Mouse (Mus musculus): ENCODE results near the gene Ptges. TPM values are rescaled to one million over a fixed set of nuclear protein-coding genes. Genes with fewer than 3 reads are reported as not detected.
"Not testable (repeated sequence)": the region's sequence is repeated elsewhere in the genome, so short reads cannot be mapped to it uniquely, and the experiment has no call there.

Gene Ptges
- polyA plus RNA-seq, 1 experiment from 2014 or later: 2.8 TPM

DNA sequence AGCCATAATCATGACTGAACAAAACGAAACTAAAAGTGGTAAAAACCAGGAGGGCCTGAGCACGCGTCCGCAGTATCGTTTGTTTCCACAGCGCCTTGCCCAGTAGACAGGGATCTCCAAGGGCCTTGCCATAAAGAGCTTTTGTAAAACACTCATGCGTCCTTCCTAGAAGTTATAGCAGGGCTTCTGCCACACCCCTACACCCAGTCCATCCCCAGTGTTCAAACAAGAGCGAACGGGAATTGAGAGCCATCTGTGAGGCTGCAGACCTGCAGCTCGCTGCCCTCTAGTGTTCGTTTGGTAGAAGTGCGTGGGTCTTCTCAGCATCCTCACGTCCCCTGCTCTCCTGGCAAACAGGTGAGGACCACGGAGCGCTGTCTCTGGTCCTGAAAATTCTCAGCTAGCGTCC lies 12.9 kb upstream of the Ptges start:
- peak overlapping the region; percentile 59 for H3K4me2 ChIP-seq (replicated peaks)
- no peak overlapping the region for H3K9ac ChIP-seq
- no peaks in the 10 kb centered on the region for H3K36me3 ChIP-seq
- WGBS: 19% methylated on average over 16 of the region's 16 CpGs
- H3K27ac ChIP-seq: no peak overlapping the region
- H3K9me3 ChIP-seq: no peaks in the 10 kb centered on the region
- 0 out of 2 replicates have a peak, but pooled peaks cover 3% of the 10 kb centered on the region for H3K27me3 ChIP-seq (replicated peaks)
- no peaks in the 10 kb centered on the region for H3K4me1 ChIP-seq (replicated peaks)
- H3K4me3 ChIP-seq (replicated peaks): peak overlapping the region; percentile 30
- peak; percentile 88 for ATAC-seq

DNA sequence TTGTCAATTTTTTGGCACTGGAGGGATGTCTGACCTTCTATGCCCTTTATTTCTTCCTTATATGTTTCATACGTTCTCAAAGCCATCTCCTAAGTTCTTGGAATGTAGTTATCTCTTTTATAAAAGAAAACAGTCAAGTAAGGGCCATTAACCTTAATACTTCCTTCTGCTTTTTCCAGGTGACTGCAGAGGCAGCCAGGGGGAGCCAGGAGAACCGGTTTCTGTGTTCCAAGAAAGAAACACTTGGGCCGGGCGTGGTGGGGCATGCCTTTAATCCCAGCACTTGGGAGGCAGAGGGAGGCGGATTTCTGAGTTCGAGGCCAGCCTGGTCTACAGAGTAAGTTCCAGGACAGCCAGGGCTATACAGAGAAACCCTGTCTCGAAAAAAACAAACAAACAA lies 12.5 kb upstream of the Ptges start:
- H3K9ac ChIP-seq; H3K27me3 ChIP-seq (replicated peaks); H3K9me3 ChIP-seq; H3K4me2 ChIP-seq (replicated peaks); H3K4me1 ChIP-seq (replicated peaks); H3K27ac ChIP-seq; H3K36me3 ChIP-seq; H3K4me3 ChIP-seq (replicated peaks): not testable (repeated sequence)
- 40% methylated on average over 7 of the region's 7 CpGs for WGBS
- peak; percentile 42; the same call in 1 of the 2 replicates for ATAC-seq

DNA sequence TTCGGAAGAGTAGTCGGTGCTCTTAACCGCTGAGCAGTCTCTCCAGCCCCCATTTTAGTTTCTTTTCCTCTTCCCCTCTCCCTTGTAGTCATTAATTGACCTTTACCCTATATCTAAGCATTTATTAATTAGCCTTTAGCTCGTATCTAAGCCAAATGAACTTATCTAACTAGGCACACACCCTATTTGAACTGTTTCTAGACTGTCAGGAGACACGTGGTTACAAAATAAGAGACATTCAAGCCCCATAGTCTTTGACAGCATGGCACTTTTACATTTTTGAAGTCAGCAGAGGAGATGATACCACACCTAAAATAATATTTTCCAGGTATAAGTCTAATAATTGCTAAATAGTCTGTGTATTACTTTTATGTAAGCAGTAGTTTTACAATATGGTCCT lies 11.9 kb upstream of the Ptges start:
- Histone ChIP-seq H3K9ac (no peak overlapping the region), H3K36me3 (no peaks in the 10 kb centered on the region), H3K27ac (no peak overlapping the region), H3K27me3 (replicated peaks) (no peaks in the 10 kb centered on the region), H3K4me2 (replicated peaks) (no peak overlapping the region), H3K4me3 (replicated peaks) (no peak overlapping the region), H3K4me1 (replicated peaks) (no peaks in the 10 kb centered on the region), H3K9me3 (no peaks in the 10 kb centered on the region)
- WGBS: 79% methylated on average over 5 of the region's 5 CpGs
- ATAC-seq: no peak

DNA sequence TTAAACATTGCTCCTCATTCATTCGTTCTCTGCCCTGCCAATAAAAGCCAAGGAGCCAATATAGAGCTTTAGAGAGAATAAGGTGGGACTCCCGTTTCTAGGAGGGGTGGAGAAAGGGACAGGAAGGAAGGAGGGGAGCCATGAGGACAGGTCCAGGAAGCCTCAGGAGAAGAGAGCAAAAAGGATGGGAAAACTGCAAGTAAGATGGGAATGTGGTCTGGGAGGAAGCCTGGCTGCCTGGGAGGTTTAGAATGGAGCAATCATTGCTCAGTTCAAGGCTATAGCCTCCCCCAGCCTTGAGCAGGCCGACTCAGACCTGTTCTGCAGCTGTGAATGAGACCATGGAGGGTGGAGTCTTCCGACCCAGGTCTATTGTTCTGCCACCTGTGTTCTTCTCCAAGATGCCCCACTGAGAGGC lies 8.9 kb upstream of the Ptges start:
- 34% methylated on average over 4 of the region's 4 CpGs for WGBS
- H3K27me3 ChIP-seq (replicated peaks): no peaks in the 10 kb centered on the region
- H3K36me3 ChIP-seq: no peaks in the 10 kb centered on the region
- no peak for ATAC-seq
- H3K9ac ChIP-seq: no peak overlapping the region
- no peaks in the 10 kb centered on the region for H3K4me1 ChIP-seq (replicated peaks)
- no peak overlapping the region for H3K4me2 ChIP-seq (replicated peaks)
- no peaks in the 10 kb centered on the region for H3K9me3 ChIP-seq
- H3K27ac ChIP-seq: no peak overlapping the region
- H3K4me3 ChIP-seq (replicated peaks): no peak overlapping the region

DNA sequence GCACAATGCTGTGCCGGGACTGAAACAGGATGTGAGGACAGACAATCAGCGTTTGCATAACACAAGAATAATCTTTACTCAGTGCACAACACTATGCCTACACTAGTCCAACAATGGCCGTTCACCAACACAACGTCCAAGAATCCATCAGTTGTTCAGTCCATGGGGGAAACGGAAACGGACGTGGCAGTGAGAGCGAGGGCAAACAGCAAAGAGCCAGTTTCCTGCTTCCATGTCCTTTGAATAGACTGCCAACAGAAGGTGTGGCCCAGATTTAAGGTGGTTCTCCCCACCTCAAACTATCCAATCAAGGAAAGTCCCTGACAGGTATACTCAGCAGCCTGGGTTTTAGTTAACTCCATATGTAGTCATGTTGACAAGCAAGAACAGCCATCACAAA lies 8.1 kb upstream of the Ptges start:
- Histone ChIP-seq H3K9ac (no peak overlapping the region), H3K9me3 (no peaks in the 10 kb centered on the region), H3K4me3 (replicated peaks) (no peak overlapping the region), H3K36me3 (no peaks in the 10 kb centered on the region), H3K4me1 (replicated peaks) (no peaks in the 10 kb centered on the region), H3K4me2 (replicated peaks) (no peak overlapping the region), H3K27me3 (replicated peaks) (no peaks in the 10 kb centered on the region), H3K27ac (no peak overlapping the region)
- WGBS: 71% methylated on average over 8 of the region's 8 CpGs
- no peak for ATAC-seq

DNA sequence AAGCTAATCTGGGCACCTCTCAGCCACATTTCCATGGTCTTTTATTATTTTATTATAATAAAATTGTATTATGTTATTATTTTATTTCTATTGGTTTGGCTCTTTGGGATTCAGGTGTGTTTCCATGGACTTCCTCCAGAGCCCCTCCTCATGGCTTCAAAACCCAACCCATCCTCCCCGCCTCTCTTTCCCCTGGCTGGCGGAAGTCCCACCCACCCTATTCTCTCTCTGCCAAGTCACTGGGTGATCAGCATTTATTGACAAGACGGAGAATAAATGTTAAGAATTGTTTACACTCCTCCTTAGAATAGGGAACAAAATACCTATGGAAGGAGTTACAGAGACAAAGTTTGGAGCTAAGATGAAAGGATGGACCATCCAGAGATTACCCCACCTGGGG lies 7.1 kb upstream of the Ptges start:
- Histone ChIP-seq H3K4me2 (replicated peaks) (no peak overlapping the region), H3K36me3 (no peaks in the 10 kb centered on the region), H3K9ac (no peak overlapping the region), H3K27ac (no peak overlapping the region), H3K4me1 (replicated peaks) (no peaks in the 10 kb centered on the region), H3K4me3 (replicated peaks) (no peak overlapping the region), H3K27me3 (replicated peaks) (no peaks in the 10 kb centered on the region), H3K9me3 (no peaks in the 10 kb centered on the region)
- no peak for ATAC-seq
- 71% methylated on average over 3 of the region's 3 CpGs for WGBS

DNA sequence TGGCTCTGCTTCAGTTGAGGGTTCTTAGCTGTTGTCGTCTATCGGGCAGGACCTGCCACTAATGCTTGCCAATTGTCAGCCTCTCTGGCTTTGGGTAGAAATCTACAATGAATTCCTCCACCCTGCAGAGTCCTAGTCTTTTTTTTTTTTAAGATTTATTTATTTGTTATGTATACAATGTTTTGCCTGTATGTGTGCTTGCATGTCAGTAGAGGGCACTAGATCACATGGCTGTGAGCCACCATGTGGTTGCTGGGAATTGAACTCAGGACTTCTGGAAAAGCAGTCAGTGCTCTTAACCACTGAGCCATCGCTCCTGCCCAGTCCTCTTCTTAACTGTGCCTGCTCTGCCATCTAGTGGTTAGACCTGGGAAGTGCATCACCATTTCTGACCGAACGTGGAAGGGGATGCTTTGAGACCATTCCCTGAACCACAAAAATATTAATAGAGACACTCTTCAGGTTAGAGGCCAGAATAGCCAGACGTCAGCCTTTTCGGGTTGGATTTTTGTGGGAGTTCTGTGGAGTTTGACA lies 4.3 kb upstream of the Ptges start:
- Histone ChIP-seq H3K27me3 (replicated peaks) (no peaks in the 10 kb centered on the region), H3K4me3 (replicated peaks) (no peak overlapping the region), H3K4me1 (replicated peaks) (peaks cover 9% of the 10 kb centered on the region), H3K4me2 (replicated peaks) (no peak overlapping the region), H3K36me3 (no peaks in the 10 kb centered on the region), H3K9ac (no peak overlapping the region), H3K27ac (no peak overlapping the region), H3K9me3 (no peaks in the 10 kb centered on the region)
- 0 out of 2 replicates have a peak, but pooled peaks have one; percentile 9 for ATAC-seq
- WGBS: 21% methylated on average over 7 of the region's 7 CpGs

DNA sequence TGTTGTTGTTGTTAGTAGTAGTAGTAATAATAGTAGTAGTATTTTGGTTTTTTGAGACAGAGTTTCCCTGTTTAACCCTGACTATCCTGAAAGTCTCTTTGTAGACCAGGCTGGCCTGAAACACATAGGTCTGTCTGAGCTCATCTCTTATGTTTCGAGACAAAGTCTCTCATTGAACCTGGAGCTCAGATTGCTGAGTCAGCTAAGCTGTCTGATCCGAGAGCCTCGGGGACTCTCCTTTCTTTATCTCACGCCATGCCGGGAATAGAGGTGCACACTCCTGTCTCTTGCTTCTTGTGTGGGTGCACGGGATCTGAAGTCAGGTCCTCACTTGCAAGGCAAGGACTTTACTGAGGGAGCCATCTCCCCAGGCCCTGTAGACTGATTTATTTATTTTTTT lies 3.4 kb upstream of the Ptges start:
- H3K9me3 ChIP-seq: no peaks in the 10 kb centered on the region
- H3K36me3 ChIP-seq: no peaks in the 10 kb centered on the region
- H3K9ac ChIP-seq: no peak overlapping the region
- no peak for ATAC-seq
- H3K27ac ChIP-seq: no peak overlapping the region
- no peak overlapping the region for H3K4me2 ChIP-seq (replicated peaks)
- H3K27me3 ChIP-seq (replicated peaks): no peaks in the 10 kb centered on the region
- WGBS: 74% methylated on average over 6 of the region's 6 CpGs
- H3K4me1 ChIP-seq (replicated peaks): peaks cover 12% of the 10 kb centered on the region
- no peak overlapping the region for H3K4me3 ChIP-seq (replicated peaks)

DNA sequence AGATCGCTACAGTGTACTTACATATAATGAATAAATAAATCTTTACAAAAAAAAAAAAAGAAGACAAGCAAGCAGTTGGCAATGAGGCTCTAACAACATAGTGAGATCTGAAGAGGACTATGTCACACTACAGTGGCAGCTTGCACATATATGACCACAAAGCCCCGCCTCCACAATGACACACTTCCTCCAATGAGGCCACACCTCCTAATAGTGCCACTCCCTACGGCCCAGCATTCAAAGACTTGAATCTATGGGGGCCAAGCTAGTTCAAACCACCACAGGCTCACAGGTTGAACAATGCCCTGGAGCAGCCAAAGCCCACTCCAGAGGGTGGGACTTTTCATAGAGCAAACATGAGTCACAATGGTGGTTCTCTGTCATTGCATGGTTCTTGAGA lies 2.3 kb upstream of the Ptges start:
- Histone ChIP-seq H3K4me2 (replicated peaks) (no peak overlapping the region), H3K36me3 (no peaks in the 10 kb centered on the region), H3K4me3 (replicated peaks) (no peak overlapping the region), H3K9ac (no peak overlapping the region), H3K9me3 (no peaks in the 10 kb centered on the region), H3K27ac (no peak overlapping the region), H3K4me1 (replicated peaks) (peaks cover 17% of the 10 kb centered on the region), H3K27me3 (replicated peaks) (no peaks in the 10 kb centered on the region)
- 84% methylated on average over 3 of the region's 3 CpGs for WGBS
- no peak for ATAC-seq

DNA sequence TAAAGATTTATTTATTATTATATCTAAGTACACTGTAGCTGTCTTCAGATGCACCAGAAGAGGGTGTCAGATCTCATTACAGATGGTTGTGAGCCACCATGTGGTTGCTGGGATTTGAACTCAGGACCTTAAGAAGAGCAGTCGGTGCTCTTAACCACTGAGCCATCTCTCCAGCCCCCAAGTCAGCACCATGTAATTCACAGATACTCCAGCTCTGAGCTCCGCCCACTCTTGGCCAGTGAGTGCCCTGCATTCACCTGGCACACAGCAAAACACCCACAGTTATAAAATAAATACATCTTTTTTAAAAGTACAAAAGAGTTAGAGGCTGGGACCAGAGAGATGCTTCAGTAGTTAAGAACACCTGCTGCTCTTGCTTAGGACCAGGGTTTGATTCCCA lies 1.2 kb upstream of the Ptges start:
- not testable (repeated sequence) for H3K9ac ChIP-seq; ATAC-seq; H3K9me3 ChIP-seq; H3K4me2 ChIP-seq (replicated peaks); H3K27ac ChIP-seq; H3K36me3 ChIP-seq; H3K27me3 ChIP-seq (replicated peaks); H3K4me3 ChIP-seq (replicated peaks)
- WGBS: 93% methylated on average over 2 of the region's 2 CpGs
- peaks cover 17% of the 10 kb centered on the region for H3K4me1 ChIP-seq (replicated peaks)

DNA sequence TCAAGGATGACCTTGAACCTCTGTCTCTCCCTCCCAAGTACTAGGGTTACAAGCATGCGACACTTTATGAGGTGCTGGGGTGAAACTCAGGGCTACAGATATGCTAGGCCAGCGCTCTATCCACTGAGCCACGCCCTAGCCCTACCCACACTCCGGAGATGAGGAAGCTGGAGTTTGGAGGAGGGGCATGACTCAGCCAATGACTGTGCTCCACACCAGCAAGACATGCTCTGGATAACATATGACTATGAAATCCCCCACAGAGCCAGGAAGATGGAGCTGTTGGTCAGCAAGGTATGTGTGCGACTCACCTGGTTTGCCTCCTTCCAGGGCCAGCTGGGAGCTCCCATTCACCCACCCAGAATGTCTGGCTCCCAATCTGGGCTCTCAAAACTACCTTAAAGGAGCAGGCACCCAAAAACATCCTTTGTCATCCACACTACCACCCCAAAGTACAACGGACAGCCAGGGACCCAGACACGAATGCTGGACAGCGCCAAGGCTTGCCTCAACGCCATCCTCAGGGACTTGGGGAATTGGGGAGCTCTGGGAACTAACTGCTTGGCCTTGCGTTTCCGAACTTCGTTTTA lies 675 bp downstream of the Ptges start:
- Histone ChIP-seq H3K4me1 (replicated peaks) (peaks cover 17% of the 10 kb centered on the region), H3K9me3 (no peaks in the 10 kb centered on the region), H3K9ac (no peak overlapping the region), H3K27ac (peak overlapping the region; percentile 39; the same call in 1 of the 2 replicates), H3K27me3 (replicated peaks) (no peaks in the 10 kb centered on the region), H3K4me3 (replicated peaks) (peak overlapping the region; percentile 32), H3K4me2 (replicated peaks) (peak overlapping the region; percentile 73), H3K36me3 (no peaks in the 10 kb centered on the region)
- 28% methylated on average over 12 of the region's 12 CpGs for WGBS
- ATAC-seq: peak; percentile 71

DNA sequence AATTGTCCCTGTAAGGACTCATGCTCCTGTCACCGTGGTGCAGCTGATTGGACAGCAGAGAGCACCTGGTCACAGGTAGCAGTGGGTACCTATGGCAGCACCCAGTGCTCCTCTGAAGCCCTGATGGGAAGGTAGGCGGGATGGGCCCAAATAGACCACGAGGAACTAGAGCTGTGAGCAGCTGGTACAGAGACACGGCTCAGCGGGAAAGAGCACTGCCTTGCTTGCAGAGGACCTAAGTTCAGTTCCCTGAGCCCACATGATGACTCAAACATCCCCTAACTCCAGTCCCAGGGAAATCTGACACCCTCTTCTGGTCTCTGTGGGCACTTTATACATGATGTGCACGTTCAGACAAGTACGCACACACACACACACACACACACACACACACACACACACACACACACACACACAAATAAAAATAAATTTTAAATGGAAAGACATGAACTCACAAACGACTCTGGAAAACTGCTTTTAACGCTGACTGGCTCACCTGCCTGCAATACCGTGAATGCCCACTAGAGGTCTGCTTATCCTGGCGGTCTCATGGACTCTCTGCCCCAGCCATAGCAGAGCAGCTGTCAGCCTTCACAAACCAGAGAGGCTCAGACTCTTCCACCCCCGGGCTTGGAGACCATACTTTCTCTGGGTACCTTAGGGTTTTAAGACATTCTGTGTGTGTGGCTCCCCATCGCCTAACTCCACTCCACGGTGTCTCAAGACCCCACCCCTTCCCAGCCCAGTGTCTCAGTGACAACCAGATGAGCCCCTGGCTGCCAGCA lies 1.6 kb downstream of the Ptges start:
- no peaks in the 10 kb centered on the region for H3K36me3 ChIP-seq
- H3K9me3 ChIP-seq: no peaks in the 10 kb centered on the region
- peaks cover 17% of the 10 kb centered on the region for H3K4me1 ChIP-seq (replicated peaks)
- H3K4me2 ChIP-seq (replicated peaks): no peak overlapping the region; the same call in 1 of the 2 replicates
- ATAC-seq: peak; percentile 55; the same call in 1 of the 2 replicates
- no peak overlapping the region for H3K9ac ChIP-seq
- no peak overlapping the region for H3K4me3 ChIP-seq (replicated peaks)
- 20% methylated on average over 14 of the region's 14 CpGs for WGBS
- peak overlapping the region; percentile 22; the same call in 1 of the 2 replicates for H3K27ac ChIP-seq
- no peaks in the 10 kb centered on the region for H3K27me3 ChIP-seq (replicated peaks)
